Mouse (Mus musculus) gastrocnemius, postnatal 36 days (tissue): ENCODE data around the gene Trp53. TPM values are rescaled to one million over a fixed set of nuclear protein-coding genes. Genes with fewer than 3 reads are reported as not detected.

ENCODE experiments used
- DNase-seq, 2 experiments: peaks; one replicate each; pipeline ENCODE4 v3.0.0; 2022
- intact Hi-C: fragments of 180-260 bp; cut with DNase I; formaldehyde crosslinking; loops from one replicate; pipeline ENCODE4 v1.15.1; 2025
- total RNA-seq, 2 experiments: library from RNA; stranded (reverse); gene quantifications; 2 replicates each; pipeline ENCODE4 v1.2.3; 2021

Gene Trp53
- total RNA-seq, 2 experiments from 2014 or later, result 10.7 to 15.8 TPM

DNA sequence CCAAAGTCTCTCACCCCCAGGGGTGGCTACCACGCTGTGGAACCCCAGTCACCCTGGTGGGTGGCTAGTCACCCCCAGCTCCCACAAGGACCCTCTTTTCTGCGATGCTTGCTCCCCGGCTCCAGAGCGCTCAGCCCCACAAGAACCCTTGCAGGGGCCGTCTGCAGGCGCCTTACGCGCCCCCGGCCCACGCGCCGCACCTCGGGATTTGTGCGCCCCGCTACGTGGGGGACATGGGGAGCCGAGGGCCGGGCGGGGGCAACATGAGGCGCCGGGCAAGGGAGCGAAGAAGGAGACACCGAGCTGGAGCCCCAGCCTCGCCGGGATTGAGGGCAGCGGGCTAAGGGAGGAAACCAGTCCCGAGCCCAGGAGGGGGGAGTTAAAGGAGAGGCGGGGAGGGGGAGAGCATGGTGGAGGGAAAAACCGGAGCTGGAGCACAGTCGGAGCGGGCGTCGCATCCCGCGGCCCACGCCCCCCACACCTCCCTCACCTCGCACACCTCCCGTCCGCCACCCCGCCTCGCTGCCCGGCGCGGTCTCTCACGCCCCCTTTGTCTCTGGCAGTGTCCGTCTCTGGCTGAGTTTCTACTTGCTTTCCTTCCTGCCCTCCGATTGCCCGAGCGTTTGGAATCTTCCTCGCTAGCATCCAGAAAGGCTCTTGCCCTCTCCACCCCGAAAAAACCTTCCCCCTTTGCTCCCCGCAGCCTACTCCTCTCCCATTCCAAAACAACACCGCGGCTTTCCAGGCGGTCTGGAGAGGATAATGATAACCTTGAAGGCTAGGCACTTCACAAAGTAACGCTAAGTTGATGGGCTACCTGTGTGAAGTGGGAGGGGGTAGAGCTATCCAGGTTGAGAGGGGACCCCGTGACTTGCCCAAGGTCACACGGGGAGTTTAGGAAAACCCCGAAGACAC lies 20.1 kb upstream of the Trp53 start, which contains the start of gene Efnb3:
Gene Efnb3, minus strand, starts transcription at position 355 of the 915 bp plus-strand sequence.
- intact Hi-C loops, result no loop called here
- no peak for DNase-seq

- DNase-seq, result no peak
Measured at GRCm38 (mm10) chr11:69560896-69561854, 19.0 kb upstream of the Trp53 start.

DNA sequence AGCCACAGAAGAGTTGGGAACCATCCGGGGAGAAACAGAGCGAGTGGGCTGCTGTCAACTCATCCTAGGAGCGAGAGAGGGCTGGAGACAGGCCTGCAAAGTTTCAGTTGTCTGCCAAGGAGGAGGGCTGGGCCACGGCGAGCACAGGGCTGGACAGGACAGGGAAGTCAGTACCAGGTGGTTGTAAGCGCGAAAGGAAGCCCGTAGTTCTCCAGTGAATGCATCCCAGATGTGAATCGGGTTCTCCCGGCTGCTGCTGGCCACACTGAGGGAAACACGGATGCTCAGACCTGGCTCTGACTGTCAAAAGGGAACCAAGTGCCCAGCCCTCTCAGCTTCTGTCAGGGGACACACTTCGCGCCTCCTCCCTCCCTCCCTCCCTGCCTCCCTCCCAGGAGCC lies 16.8 kb upstream of the Trp53 start:
- intact Hi-C loops, result no loop called here
- no peak for DNase-seq

More at GRCm38 (mm10) chr11:69560896-69561854, 19.0 kb upstream of the Trp53 start:
- intact Hi-C loops, result no loop called here

DNA sequence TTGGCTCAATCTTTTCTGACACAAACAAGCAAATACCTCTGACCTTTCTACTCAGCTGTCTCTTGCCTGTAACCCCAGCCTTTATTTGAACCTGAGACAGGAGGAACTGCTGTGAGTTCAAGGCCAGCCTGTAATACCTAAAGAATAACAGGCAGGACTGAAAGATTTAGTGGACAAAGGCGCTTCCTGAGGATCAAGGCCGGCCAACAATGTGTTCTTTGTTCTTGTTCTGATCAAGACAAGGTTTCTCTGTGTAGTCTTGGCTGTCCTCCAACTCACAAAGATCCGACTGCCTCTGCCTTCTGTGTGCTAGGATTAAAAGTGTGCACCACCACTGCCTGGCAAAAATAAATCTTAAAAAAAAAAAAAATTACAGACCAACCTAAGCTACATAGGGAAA lies 15.8 kb upstream of the Trp53 start:
- intact Hi-C loops, result no loop called here
- no peak for DNase-seq

DNA sequence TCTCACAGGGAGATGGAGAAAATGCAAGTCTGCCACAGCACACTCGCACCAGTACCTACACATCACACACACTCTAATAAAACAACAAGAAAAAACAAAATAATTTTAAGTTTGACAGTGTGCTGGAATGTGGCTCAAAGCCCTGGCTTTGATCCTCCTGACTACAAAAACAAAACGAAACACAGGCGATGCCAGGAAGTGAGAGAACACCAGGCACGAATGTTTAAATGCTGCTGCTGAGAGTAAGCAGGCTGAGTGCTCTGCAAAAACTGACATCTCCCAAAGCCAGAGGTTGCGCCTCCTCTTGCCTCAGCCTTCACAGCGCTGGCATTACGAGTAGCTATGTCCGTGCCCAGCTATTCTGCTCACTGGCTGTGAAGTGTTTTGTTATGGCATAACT lies 15.0 kb upstream of the Trp53 start:
- intact Hi-C loops, result no loop called here
- DNase-seq, result no peak

- no peak for DNase-seq
- intact Hi-C loops, result loop anchor here (1.0 kb wide), 1 partner anchor 28 kb away; no protein-coding TSS in a partner anchor
Measured at GRCm38 (mm10) chr11:69575220-69575619, 4.9 kb upstream of the Trp53 start.

DNA sequence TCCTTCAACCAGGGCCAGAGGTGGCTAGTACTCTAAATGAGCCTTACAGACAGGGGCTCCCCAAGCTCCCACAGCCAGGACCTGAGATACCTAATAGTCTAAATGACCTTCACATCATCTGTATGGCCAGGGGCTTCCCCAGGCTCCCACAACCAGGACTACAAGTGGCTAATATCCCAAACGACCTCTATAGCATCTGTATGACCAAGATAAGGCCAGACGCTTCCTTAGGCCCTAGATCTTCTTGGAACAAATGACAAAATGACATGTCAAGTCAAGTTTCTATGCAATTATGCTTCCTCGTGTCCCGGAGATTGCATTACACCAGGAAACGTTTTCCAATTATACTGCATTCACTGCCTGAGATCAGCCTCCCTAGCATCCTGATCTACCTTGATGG lies 3.9 kb upstream of the Trp53 start:
- DNase-seq, result no peak
- intact Hi-C loops, result no loop called here

- intact Hi-C loops, result no loop called here
- no peak for DNase-seq
Measured at GRCm38 (mm10) chr11:69578301-69578700, 1.9 kb upstream of the Trp53 start.

DNA sequence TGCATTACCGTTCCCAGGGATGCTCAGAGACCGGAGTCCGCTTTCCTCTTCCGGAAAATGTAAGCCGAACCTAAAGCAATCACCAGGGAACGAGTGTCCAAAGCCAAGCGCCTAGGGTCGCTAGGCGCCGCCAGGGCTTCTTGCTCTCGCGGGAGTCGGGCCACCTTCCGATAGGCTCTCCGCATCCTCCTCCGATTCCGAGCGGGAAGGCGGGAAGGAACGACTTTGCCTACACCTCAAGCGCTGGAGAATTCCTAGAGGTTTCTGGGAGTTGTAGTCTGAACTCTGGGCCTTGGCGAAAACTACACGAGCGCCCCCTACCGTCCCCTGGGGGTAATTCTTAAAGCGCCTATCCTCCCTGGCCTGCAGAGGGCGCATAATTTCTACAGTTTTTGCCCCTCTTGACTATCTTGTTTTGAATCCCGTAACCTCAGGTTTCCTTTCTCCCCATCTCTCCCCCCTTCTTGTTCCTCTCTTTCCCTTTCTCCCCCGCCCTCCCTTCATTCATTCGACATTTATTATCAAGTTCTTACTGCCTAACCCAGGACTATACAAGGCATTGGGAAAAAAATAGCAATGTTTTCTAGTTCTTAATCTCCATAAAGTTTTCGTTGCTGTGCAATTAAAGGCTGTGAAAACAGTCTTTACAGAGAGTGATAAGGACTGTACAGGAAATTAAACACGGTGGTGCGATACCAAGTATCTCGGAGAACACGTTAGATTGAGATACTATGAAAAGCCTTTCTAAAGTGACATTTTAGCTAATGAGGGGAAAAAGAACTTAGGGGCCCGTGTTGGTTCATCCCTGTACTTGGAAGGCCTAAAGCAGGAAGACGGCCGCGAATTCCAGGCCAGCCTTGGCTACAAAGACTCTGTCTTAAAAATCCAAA lies 786 bp upstream of the Trp53 start:
- intact Hi-C loops, result loop anchor here (1.0 kb wide), 1 partner anchor 34 kb away; no protein-coding TSS in a partner anchor
- peak; percentile 91 to 99 for DNase-seq

DNA sequence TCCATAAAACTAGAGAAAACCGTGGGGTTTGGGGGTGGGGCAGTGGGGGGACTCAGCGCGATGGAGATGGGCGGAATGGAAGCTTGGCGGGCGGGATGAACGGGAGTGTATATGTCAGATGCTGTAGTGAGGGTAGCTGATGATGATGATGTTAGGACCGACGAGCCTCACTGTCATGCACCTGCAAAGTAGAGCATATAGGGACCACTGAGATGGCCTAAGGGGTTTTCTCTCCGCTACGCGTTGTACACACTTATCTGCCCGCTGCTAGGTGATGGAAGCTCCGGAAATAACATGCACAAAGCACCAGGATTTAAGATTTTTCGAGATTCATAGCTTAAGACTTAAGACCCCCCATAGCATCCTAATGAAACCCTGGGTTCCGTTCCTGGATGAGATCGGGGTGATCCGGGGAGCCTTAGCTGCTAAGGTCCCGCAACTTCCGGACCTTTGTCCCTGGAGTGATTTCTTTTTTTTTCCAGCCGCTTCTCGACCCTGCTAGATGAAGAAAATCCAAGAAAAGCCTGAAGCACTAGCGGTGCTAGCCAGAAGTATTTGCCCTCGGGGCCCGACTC lies 500 bp downstream of the Trp53 start:
- DNase-seq, result no peak
- intact Hi-C loops, result no loop called here

- intact Hi-C loops, result no loop called here
- DNase-seq, result peak; percentile 79 to 82
Measured at GRCm38 (mm10) chr11:69581147-69581688, 1.1 kb downstream of the Trp53 start.

DNA sequence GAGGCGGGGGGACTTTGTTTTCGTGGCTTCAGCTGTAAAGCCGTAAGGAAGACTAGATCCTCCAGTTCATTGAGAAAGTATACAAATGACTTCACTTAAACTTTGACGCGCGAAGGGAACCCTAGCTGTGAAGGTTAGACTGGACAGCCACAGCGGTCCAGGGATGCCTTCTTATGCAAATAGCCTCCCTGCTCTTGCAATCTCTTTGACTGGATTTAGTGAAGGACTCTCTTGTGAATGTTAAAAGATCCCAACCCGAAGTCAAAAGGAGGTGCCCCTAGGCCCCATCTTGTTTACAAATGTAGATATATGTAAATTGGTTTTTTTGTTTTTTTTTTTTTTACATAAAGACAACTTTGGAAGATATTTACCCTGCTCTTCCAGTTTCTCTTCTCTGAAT lies 1.7 kb downstream of the Trp53 start:
- intact Hi-C loops, result no loop called here
- no peak for DNase-seq

- intact Hi-C loops, result no loop called here
- DNase-seq, result no peak
Measured at GRCm38 (mm10) chr11:69582230-69582805, 2.2 kb downstream of the Trp53 start.

DNA sequence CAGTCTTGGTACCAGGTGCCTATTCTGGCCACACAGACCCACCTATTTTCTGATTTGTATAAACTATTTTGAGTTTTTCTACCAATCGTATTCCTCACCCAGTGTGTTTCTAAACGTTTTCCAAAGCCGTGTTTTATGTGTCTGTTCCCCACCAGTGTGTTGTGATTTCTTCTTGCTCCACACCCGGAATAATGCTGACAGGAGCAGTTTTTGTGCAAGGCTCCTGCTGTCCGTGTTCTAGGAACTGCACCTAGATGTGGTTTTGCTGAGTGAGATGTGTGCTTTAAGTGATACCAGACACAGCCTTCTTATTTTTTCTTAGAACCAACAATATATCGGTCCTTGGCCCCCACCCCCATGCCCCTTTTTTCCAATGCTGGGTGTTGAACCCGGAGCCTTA lies 3.8 kb downstream of the Trp53 start:
- intact Hi-C loops, result no loop called here
- no peak for DNase-seq

DNA sequence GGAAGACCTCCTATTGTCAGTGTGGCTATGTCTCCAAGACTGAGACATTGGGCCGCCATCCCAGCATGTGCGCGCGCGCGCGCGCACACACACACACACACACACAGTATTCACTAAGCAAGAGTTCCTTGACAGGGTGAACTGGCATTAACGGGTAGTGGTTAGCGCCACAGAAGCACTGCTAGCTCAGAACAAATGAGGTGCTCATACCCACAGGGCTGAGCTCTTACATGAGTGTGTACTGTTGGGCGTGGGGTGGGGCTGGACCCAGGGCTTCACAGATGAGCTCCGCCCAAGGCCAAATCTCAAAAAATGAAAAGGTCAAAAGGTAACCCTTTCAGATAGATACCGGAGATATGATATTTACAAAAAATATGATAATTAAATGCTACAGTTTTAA lies 4.8 kb downstream of the Trp53 start:
- no peak for DNase-seq
- intact Hi-C loops, result no loop called here

- intact Hi-C loops, result no loop called here
- no peak for DNase-seq
Measured at GRCm38 (mm10) chr11:69585718-69586325, 5.7 kb downstream of the Trp53 start.

DNA sequence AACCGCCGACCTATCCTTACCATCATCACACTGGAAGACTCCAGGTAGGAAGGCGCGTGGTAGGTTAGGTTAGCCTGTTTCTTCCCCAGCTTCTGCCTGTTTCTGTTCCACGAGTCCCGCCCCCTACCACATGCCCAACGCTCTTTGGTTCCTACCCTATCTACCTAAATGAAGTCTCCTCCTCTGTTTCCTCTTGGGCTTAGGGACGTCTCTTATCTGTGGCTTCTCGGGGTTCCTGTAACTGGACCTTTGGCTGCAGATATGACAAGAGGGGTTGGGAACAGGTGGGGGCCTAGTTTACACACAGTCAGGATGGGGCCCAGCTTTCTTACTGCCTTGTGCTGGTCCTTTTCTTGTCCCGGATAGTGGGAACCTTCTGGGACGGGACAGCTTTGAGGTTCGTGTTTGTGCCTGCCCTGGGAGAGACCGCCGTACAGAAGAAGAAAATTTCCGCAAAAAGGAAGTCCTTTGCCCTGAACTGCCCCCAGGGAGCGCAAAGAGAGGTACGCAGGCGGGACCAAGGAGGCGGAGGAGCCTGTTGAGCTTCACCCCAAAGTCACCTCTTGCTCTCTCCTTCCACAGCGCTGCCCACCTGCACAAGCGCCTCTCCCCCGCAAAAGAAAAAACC lies 9.2 kb downstream of the Trp53 start:
- intact Hi-C loops, result no loop called here
- DNase-seq, result no peak

DNA sequence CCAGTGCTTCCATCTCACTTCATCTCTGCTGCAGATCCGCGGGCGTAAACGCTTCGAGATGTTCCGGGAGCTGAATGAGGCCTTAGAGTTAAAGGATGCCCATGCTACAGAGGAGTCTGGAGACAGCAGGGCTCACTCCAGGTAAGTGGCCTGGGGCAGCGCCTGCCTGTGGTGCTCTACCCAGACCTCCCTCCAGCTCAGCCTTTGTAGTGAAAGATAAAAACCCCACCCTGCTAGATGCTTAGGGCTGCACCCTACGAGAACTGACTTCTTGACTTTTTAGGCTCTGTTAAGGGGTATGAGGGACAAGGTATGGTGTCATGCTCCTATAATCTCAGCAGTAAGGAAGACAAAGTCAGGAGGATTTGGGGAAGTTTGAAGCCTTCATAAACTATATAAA lies 10.5 kb downstream of the Trp53 start:
- DNase-seq, result no peak
- intact Hi-C loops, result no loop called here
